Mouse (Mus musculus): ENCODE data around the gene Arhgap15. TPM values are rescaled to one million over a fixed set of nuclear protein-coding genes. Genes with fewer than 3 reads are reported as not detected.

The Arhgap15 gene
- total and polyA plus RNA-seq, 3 experiments, result 16.6 to 40.3 (median 19.8) TPM

GRCm38 (mm10) chr2:43791575-43791974 is 43.0 kb downstream of the Arhgap15 start:
- dilution Hi-C loops (cut with MboI; ENCODE audit: extremely low pct_ligation_motif_present, extremely low pct_unique_long_range_greater_than_20kb, low sequenced_read_pairs), result no loop called here
- H3K9me3 ChIP-seq (replicated peaks; ENCODE audit: low read length), result no peaks in the 10 kb centered on the region
- no peak for DNase-seq (ENCODE audit: extremely low read depth)
- no peaks in the 10 kb centered on the region for H3K27me3 ChIP-seq (replicated peaks)
- no peaks in the 10 kb centered on the region for H3K4me1 ChIP-seq (ENCODE audit: control insufficient read depth in 1 of 2, insufficient read depth in 2 of 2)
- no peak overlapping the region for H3K9ac ChIP-seq (ENCODE audit: insufficient read depth, low read depth)
- H3K27ac ChIP-seq (ENCODE audit: insufficient read depth, low read depth), result no peak overlapping the region
- H3K36me3 ChIP-seq (replicated peaks in 1 of 2; ENCODE audit: control insufficient read depth in 1 of 2, insufficient read depth in 1 of 2, low read length in 1 of 2), result peaks cover 0 to 42% of the 10 kb centered on the region in 2 experiments
- in situ Hi-C loops (cut with MboI; ENCODE audit: low pct_ligation_motif_present, low pct_unique_long_range_greater_than_20kb, low sequenced_read_pairs), result no loop called here
- H3K4me2 ChIP-seq (ENCODE audit: insufficient read depth, low read depth, poor library complexity, severe bottlenecking), result no peak overlapping the region
- H3K79me2 ChIP-seq (replicated peaks; ENCODE audit: control insufficient read depth, extremely low read depth, insufficient read depth, poor library complexity, severe bottlenecking), result no peaks in the 10 kb centered on the region
- TF ChIP-seq MAZ (IDR thresholded peaks at IDR 0.05; ENCODE audit: low read depth, low read length) (no peak), POLR2AphosphoS2 (IDR thresholded peaks at IDR 0.05; ENCODE audit: low read depth, low read length) (no peak), ZC3H11A (IDR thresholded peaks at IDR 0.05; ENCODE audit: low read depth, low read length) (no peak), ZKSCAN1 (IDR thresholded peaks at IDR 0.05; ENCODE audit: borderline replicate concordance, low read depth, low read length) (no peak), MAFK (IDR thresholded peaks at IDR 0.05; ENCODE audit: insufficient replicate concordance, low read length) (no peak), CHD2 (IDR thresholded peaks at IDR 0.05; ENCODE audit: low read length) (no peak), ETS1 (conservative IDR thresholded peaks at IDR 0.05; ENCODE audit: low read depth, low read length) (no peak), RAD21 (IDR thresholded peaks at IDR 0.05; ENCODE audit: low read depth, low read length) (no peak), JUN (IDR thresholded peaks at IDR 0.05; ENCODE audit: insufficient read depth, low read depth, low read length) (no peak), TCF12 (IDR thresholded peaks at IDR 0.05; ENCODE audit: low read depth, low read length) (no peak), E2F4 (IDR thresholded peaks at IDR 0.05; ENCODE audit: insufficient replicate concordance, low read depth, low read length) (no peak), CHD1 (IDR thresholded peaks at IDR 0.05; ENCODE audit: low read depth, low read length) (no peak), TBP (conservative IDR thresholded peaks at IDR 0.05; ENCODE audit: low read depth, low read length) (no peak), MEF2A (IDR thresholded peaks at IDR 0.05; ENCODE audit: borderline replicate concordance, low read depth, low read length) (no peak), UBTF (IDR thresholded peaks at IDR 0.05; ENCODE audit: low read depth, low read length) (no peak), CTCF (conservative IDR thresholded peaks at IDR 0.05 in 1 of 2, IDR thresholded peaks at IDR 0.05 in 1 of 2; ENCODE audit: low read depth in 2 of 2, low read length in 2 of 2) (no peak), MYC (IDR thresholded peaks at IDR 0.05; ENCODE audit: low read depth, low read length) (no peak), KAT2A (IDR thresholded peaks at IDR 0.05; ENCODE audit: insufficient replicate concordance, low read length) (no peak), NRF1 (IDR thresholded peaks at IDR 0.05; ENCODE audit: low read depth, low read length) (no peak)
- H3K4me3 ChIP-seq (replicated peaks in 1 of 3; ENCODE audit: low read depth in 2 of 3, low read length in 2 of 3, poor library complexity in 1 of 3), result no peak overlapping the region

- no peak overlapping the region for H3K9ac ChIP-seq (ENCODE audit: insufficient read depth, low read depth)
- TF ChIP-seq NELFE (IDR thresholded peaks at IDR 0.05; ENCODE audit: low read depth, low read length) (no peak), GABPA (IDR thresholded peaks at IDR 0.05; ENCODE audit: insufficient replicate concordance, low read depth, low read length) (no peak), POLR2A (IDR thresholded peaks at IDR 0.05; ENCODE audit: low read depth, low read length) (no peak)
- no peak overlapping the region for H3K4me3 ChIP-seq (replicated peaks in 1 of 3; ENCODE audit: low read depth in 2 of 3, low read length in 2 of 3, poor library complexity in 1 of 3)
Observed at GRCm38 (mm10) chr2:43793105-43793504, 44.5 kb downstream of the Arhgap15 start.

More at GRCm38 (mm10) chr2:43793105-43793504, 44.5 kb downstream of the Arhgap15 start:
- Histone ChIP-seq H3K9me3 (replicated peaks; ENCODE audit: low read length) (no peaks in the 10 kb centered on the region), H3K4me2 (ENCODE audit: insufficient read depth, low read depth, poor library complexity, severe bottlenecking) (no peak overlapping the region), H3K36me3 (replicated peaks in 1 of 2; ENCODE audit: control insufficient read depth in 1 of 2, insufficient read depth in 1 of 2, low read length in 1 of 2) (peaks cover 0 to 30% of the 10 kb centered on the region in 2 experiments), H3K4me1 (ENCODE audit: control insufficient read depth in 1 of 2, insufficient read depth in 2 of 2) (no peaks in the 10 kb centered on the region), H3K27ac (ENCODE audit: insufficient read depth, low read depth) (no peak overlapping the region), H3K27me3 (replicated peaks) (no peaks in the 10 kb centered on the region), H3K79me2 (replicated peaks; ENCODE audit: control insufficient read depth, extremely low read depth, insufficient read depth, poor library complexity, severe bottlenecking) (no peaks in the 10 kb centered on the region)
- no peak for DNase-seq (ENCODE audit: extremely low read depth)
- in situ Hi-C loops (cut with MboI; ENCODE audit: low pct_ligation_motif_present, low pct_unique_long_range_greater_than_20kb, low sequenced_read_pairs) (no loop called here), dilution Hi-C loops (cut with MboI; ENCODE audit: extremely low pct_ligation_motif_present, extremely low pct_unique_long_range_greater_than_20kb, low sequenced_read_pairs) (no loop called here)

All from CH12.LX (cell line).